Mouse (Mus musculus) G1E (cell line): Measurements from ENCODE around the gene Ppp1r9b.

ENCODE experiments used
- CTCF ChIP-seq: IDR thresholded peaks from 2 replicates; pipeline ENCODE4 v1.5.1; 2012; ENCODE audit warnings: low read depth, low read length, inconsistent platforms, mixed read lengths
- GATA1 ChIP-seq: IDR thresholded peaks from 2 replicates; pipeline ENCODE4 v1.6.1; 2012; ENCODE audit warnings: borderline replicate concordance, low read length, inconsistent platforms, mixed read lengths
- GATA2 ChIP-seq: IDR thresholded peaks from 2 replicates; pipeline ENCODE4 v1.6.1; 2012; ENCODE audit warnings: low read depth, low read length, inconsistent platforms, borderline replicate concordance
- TAL1 ChIP-seq: conservative IDR thresholded peaks from 2 replicates; pipeline ENCODE4 v1.6.1; 2012; ENCODE audit warnings: low read depth, low read length, inconsistent platforms, mixed read lengths

GRCm38 (mm10) chr11:95010141-95010739, 19.4 kb downstream of the Ppp1r9b start:
- TF ChIP-seq CTCF: no peak
- TF ChIP-seq GATA1: no peak
- TF ChIP-seq TAL1: no peak
- no peak for TF ChIP-seq GATA2
